Mouse (Mus musculus): ENCODE results near the gene Dnaja3. TPM values are rescaled to one million over a fixed set of nuclear protein-coding genes. Genes with fewer than 3 reads are reported as not detected.

Gene Dnaja3
- total and polyA plus RNA-seq, 2 experiments from 2014 or later = 99.6 to 103 TPM

DNA sequence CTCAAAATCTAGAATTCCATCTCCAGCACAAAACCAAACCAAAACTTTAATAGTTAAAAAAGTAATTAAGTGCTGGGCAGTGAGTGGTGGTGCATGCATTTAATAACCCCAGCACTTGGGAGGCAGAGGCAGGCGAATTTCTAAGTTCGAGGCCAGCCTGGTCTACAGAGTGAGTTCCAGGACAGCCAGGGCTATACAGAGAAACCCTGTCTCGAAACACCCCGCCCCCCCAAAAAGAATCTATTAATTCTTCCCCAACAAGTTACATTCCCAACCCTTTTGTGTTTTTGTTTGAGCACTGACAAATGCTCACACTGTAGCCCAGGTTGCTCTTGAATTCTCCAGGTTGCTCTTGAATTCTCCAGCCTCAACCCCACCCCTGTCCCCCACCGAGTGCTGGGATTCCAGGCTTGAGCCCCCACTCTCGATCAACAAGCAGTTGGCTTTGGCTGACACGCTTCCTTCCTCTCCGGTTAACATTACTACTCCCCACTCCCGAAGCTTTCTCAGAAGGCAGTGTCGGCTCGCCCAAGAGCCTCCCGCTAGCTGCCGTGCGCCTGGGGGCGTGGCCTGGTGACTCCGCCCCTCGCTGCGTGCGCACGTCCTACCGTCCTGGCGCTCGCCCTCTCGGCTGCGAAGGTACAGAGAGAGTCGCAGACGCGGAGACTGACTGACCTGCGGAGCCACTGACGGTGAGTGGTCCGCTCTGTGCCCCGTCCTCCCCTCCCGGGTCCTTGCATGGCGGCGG, 86.2 kb downstream of the Dnaja3 start, which contains the start of gene Hmox2:
Hmox2 (plus strand) TSS at position 582 of the 748 bp plus-strand sequence.
- Histone ChIP-seq H3K4me3 (ENCODE audit: low read depth, low read length) (peak within 1 kb of the TSS; percentile 88), H3K36me3 (replicated peaks; ENCODE audit: control insufficient read depth, insufficient read depth, low read length) (no peaks in the 10 kb centered on the region), H3K27me3 (ENCODE audit: control insufficient read depth, insufficient read depth, low read length) (no peaks in the 10 kb centered on the region), H3K4me2 (ENCODE audit: low read depth, low read length) (peak within 1 kb of the TSS; percentile 61), H3K27ac (ENCODE audit: low read depth) (peak within 1 kb of the TSS; percentile 88), H3K4me1 (ENCODE audit: control insufficient read depth, insufficient read depth) (peaks cover 11% of the 10 kb centered on the region), H3K9ac (replicated peaks; ENCODE audit: low read depth, low read length) (peak within 1 kb of the TSS; percentile 88), H3K9me3 (replicated peaks; ENCODE audit: control insufficient read depth, low read length) (no peaks in the 10 kb centered on the region)
- WGBS = 5% methylated on average over 35 of the region's 35 CpGs
- ATAC-seq (ENCODE audit: insufficient read depth, low read depth) = peak; percentile 95
- DNase-seq (ENCODE audit: low spot score) = peak; percentile 90
- TF ChIP-seq EP300 (IDR thresholded peaks at IDR 0.05; ENCODE audit: low read depth) (no peak), CTCF (IDR thresholded peaks at IDR 0.05; ENCODE audit: low read depth) (no peak)

DNA sequence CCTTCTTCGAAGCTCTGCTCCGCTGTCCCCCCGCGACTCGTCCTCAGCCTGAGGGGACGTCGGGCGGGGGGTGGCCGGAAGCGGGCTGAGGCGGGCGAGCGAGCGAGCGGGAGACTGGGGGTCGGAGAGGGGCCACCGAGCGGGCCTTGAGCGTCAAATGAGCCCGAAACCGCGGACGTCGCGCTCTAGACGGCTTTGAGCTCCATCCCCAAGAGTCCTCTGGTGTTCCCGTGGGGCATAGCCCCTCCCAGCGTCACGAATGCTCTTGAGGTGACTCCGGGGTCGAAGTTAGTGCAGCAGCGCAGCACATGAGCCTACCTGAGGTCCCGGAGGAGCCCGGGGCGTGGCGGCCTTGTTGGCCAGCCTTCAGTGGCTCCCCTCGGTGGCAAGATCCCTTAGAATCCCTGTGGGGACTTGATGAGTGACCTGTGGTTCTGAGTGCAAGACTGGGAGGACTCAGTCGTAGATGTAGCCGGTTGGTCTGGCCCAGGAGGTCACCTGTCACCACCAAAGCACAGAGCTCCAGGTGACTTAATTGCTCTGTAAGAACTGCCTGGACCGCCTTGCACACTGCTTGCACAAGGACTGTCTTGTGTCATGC, 86.8 kb downstream of the Dnaja3 start:
- no peak for TF ChIP-seq CTCF (IDR thresholded peaks at IDR 0.05; ENCODE audit: low read depth)
- TF ChIP-seq EP300 (IDR thresholded peaks at IDR 0.05; ENCODE audit: low read depth) = no peak
- Histone ChIP-seq H3K9me3 (replicated peaks; ENCODE audit: control insufficient read depth, low read length) (no peaks in the 10 kb centered on the region), H3K4me1 (ENCODE audit: control insufficient read depth, insufficient read depth) (peaks cover 11% of the 10 kb centered on the region), H3K4me2 (ENCODE audit: low read depth, low read length) (peak overlapping the region; percentile 61), H3K27me3 (ENCODE audit: control insufficient read depth, insufficient read depth, low read length) (no peaks in the 10 kb centered on the region), H3K9ac (replicated peaks; ENCODE audit: low read depth, low read length) (peak overlapping the region; percentile 88), H3K36me3 (replicated peaks; ENCODE audit: control insufficient read depth, insufficient read depth, low read length) (no peaks in the 10 kb centered on the region), H3K4me3 (ENCODE audit: low read depth, low read length) (peak overlapping the region; percentile 88), H3K27ac (ENCODE audit: low read depth) (peak overlapping the region; percentile 88)
- DNase-seq (ENCODE audit: low spot score) = no peak
- peak; percentile 76 for ATAC-seq (ENCODE audit: insufficient read depth, low read depth)
- under 1% methylated on average over 40 of the region's 40 CpGs for WGBS

DNA sequence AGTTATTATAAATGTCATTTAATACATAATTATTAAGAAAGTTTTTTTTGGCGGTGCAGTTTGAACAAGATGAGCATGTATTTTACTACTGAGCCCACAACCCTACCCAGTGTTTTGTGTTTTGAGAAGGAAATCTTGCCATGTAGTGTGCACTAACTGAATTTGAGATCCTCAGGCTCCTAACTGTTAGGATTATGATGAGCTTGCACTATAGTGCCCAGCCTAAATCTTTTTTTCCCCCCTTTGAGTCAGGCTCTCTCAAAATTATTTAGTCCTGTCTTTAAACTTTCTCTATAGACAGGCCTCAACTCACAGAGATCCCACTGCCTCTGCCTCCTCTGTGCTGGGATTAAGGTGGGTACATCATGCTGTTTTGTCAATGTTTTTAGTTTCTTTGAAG, 87.7 kb downstream of the Dnaja3 start:
- H3K9me3 ChIP-seq (replicated peaks; ENCODE audit: control insufficient read depth, low read length) = no peaks in the 10 kb centered on the region
- H3K9ac ChIP-seq (replicated peaks; ENCODE audit: low read depth, low read length) = peak overlapping the region; percentile 88; the same call in 1 of the 2 replicates
- no peaks in the 10 kb centered on the region for H3K27me3 ChIP-seq (ENCODE audit: control insufficient read depth, insufficient read depth, low read length)
- peaks cover 11% of the 10 kb centered on the region for H3K4me1 ChIP-seq (ENCODE audit: control insufficient read depth, insufficient read depth)
- H3K36me3 ChIP-seq (replicated peaks; ENCODE audit: control insufficient read depth, insufficient read depth, low read length) = no peaks in the 10 kb centered on the region
- no peak for ATAC-seq (ENCODE audit: insufficient read depth, low read depth)
- H3K27ac ChIP-seq (ENCODE audit: low read depth) = peak overlapping the region; percentile 51
- WGBS = 89% methylated on average over 1 of the region's 1 CpGs
- peak overlapping the region; percentile 61 for H3K4me2 ChIP-seq (ENCODE audit: low read depth, low read length)
- TF ChIP-seq EP300 (IDR thresholded peaks at IDR 0.05; ENCODE audit: low read depth) (no peak), CTCF (IDR thresholded peaks at IDR 0.05; ENCODE audit: low read depth) (no peak)
- no peak for DNase-seq (ENCODE audit: low spot score)
- H3K4me3 ChIP-seq (ENCODE audit: low read depth, low read length) = peak overlapping the region; percentile 88

DNA sequence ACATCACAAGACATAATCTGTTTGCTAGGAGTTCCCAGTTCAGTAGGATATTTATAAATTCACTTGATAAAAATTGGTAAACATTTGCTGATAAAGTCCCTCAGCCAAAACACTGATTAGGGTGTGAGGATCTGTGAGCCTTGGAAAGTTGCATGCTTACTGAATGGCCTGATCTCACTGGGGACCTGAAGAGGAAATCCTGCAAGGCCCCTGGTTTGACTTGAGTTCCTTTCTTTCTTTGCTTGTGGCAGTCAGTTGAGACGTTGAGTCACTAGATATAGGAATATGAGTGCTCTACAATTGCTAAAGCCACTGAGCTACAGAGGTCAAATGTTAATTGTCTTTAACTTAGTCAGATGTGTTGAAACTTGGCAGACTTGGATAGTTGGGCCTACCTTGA, 88.2 kb downstream of the Dnaja3 start:
- peak; percentile 24 for DNase-seq (ENCODE audit: low spot score)
- 19% methylated on average over 1 of the region's 1 CpGs for WGBS
- H3K9ac ChIP-seq (replicated peaks; ENCODE audit: low read depth, low read length) = no peak overlapping the region
- TF ChIP-seq EP300 (IDR thresholded peaks at IDR 0.05; ENCODE audit: low read depth) (no peak), CTCF (IDR thresholded peaks at IDR 0.05; ENCODE audit: low read depth) (no peak)
- H3K36me3 ChIP-seq (replicated peaks; ENCODE audit: control insufficient read depth, insufficient read depth, low read length) = no peaks in the 10 kb centered on the region
- H3K27ac ChIP-seq (ENCODE audit: low read depth) = peak overlapping the region; percentile 51; the same call in 1 of the 2 replicates
- H3K27me3 ChIP-seq (ENCODE audit: control insufficient read depth, insufficient read depth, low read length) = no peaks in the 10 kb centered on the region
- H3K4me1 ChIP-seq (ENCODE audit: control insufficient read depth, insufficient read depth) = peaks cover 11% of the 10 kb centered on the region
- peak overlapping the region; percentile 61; the same call in 1 of the 2 replicates for H3K4me2 ChIP-seq (ENCODE audit: low read depth, low read length)
- H3K9me3 ChIP-seq (replicated peaks; ENCODE audit: control insufficient read depth, low read length) = no peaks in the 10 kb centered on the region
- H3K4me3 ChIP-seq (ENCODE audit: low read depth, low read length) = no peak overlapping the region
- no peak for ATAC-seq (ENCODE audit: insufficient read depth, low read depth)

DNA sequence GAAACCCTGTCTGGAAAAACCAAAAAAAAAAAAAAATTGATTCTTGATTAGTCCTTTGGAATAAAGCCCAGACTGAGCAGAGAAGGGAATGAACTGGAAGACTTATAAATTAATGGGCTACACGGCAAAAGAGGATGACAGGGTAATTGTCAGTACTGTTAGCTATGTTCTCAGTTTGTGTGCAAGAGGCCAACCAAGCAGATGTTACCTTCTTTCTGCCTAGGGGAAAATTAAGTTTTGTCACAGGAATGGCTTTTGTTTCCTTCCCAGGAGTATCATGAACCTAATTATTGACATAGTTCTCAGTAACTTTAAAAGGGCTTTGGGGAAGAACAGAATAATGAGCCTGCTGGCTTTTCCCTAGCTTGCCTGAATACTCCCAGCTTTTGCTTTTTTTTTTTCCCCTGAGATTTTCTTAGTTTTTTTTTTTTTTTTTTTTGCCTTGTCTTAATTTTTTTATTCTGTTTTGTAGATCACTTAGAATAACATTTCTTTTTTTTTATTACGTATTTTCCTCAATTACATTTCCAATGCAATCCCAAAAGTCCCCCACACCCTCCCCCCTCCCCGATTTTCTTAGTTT, 91.1 kb downstream of the Dnaja3 start:
- TF ChIP-seq CTCF (IDR thresholded peaks at IDR 0.05; ENCODE audit: low read depth) = no peak
- 65% methylated on average over 3 of the region's 3 CpGs for WGBS
- H3K27me3 ChIP-seq (ENCODE audit: control insufficient read depth, insufficient read depth, low read length) = no peaks in the 10 kb centered on the region
- no peak overlapping the region for H3K27ac ChIP-seq (ENCODE audit: low read depth)
- H3K4me1 ChIP-seq (ENCODE audit: control insufficient read depth, insufficient read depth) = peaks cover 11% of the 10 kb centered on the region
- no peaks in the 10 kb centered on the region for H3K36me3 ChIP-seq (replicated peaks; ENCODE audit: control insufficient read depth, insufficient read depth, low read length)
- H3K4me3 ChIP-seq (ENCODE audit: low read depth, low read length) = no peak overlapping the region
- H3K9ac ChIP-seq (replicated peaks; ENCODE audit: low read depth, low read length) = no peak overlapping the region
- no peaks in the 10 kb centered on the region for H3K9me3 ChIP-seq (replicated peaks; ENCODE audit: control insufficient read depth, low read length)
- no peak overlapping the region for H3K4me2 ChIP-seq (ENCODE audit: low read depth, low read length)
- no peak for DNase-seq (ENCODE audit: low spot score)
- no peak for ATAC-seq (ENCODE audit: insufficient read depth, low read depth)

Data from heart, postnatal 0 days (tissue).